Mouse (Mus musculus) urinary bladder, postnatal 14 days (tissue): ENCODE measurements around the gene Olfr617.
"Not testable (repeated sequence)": the region's sequence is repeated elsewhere in the genome, so short reads cannot be mapped to it uniquely, and the experiment has no call there.

Source experiments
- DNase-seq: peaks from one replicate; pipeline ENCODE4 v3.0.0; 2021; ENCODE audit warnings: low spot score

The Olfr617 gene

DNA sequence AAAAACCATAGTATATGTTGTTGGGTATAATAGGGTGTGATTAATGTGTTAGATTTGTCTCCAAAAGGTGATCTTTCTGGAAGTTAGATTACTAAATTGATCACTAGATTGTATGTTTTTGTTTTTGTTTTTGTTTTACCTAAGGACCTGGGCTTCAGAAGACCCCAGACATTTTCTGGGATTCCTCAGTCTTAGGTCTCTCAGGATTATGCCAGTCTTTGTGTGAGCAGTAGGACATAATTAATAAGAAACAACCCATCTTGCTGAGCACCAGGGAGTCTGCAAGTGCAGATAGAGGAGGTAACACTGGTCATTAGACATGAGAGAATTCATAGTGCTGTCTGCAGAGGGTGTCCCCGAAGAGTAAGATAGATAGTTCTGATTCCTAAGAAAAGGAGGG, at the start of gene Olfr617:
Olfr617 (plus strand) TSS at position 301 of the 400 bp plus-strand sequence.
- DNase-seq = no peak

DNA sequence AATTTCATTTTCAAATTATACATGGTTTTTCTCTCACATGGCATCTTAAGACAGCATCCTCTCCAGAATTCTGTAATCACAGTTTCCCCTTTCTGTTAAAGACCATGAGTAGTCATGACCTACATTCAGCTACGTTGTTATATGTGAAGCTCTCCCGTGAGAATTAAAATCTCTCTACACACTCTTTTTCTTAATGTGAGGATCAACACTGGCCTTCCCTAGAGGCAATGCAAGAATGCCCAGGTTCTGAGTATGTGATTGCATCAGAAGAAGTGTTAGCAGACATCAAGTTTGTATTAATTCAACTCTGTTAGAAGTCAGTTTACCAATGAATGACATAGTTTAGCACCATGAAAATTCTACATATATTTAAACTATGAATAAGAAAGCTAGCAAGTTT, 30.2 kb upstream of the Olfr617 start, which contains the start of gene Olfr612:
Olfr612 (minus strand) TSS at position 101 of the 400 bp plus-strand sequence.
- not testable (repeated sequence) for DNase-seq

DNA sequence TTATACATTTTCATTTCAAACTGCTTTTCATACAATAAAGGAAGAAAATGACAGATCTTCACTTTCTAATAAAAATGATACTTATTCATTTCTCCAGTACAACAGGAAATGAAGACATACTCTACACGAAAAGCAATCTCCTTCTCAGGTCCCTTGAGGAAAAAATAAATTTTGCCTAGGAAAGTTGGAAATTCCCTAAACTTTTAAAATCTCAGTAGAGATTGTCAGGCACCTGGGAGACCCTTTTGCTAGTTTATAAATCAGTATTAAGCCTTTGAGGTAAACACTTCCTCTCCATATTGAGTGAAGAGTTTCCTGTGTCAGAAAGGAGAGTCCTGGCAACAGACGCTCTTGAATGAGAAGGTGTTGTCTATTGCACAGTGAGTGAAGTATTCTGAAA, 25.1 kb upstream of the Olfr617 start, which contains the start of gene Olfr613:
Olfr613 (plus strand) TSS at position 301 of the 400 bp plus-strand sequence.
- DNase-seq = no peak

DNA sequence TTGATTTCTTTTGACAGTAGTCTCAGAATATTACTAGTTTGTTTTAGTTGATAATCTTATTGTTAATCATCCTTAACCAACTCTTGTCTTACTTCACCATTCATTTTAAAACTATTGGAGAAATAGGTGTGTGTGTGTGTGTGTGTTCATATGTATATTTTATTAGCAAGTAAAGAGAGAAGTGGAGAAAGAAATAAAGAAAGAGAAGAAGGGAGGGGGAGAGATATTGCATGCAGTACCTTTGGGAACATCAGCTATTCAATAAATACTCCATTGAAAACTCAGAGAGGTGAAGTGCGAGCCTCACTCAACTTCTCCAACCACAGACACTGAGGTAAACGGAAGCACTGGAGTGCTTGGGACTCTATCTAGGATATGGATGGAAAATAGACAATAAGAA, 17.1 kb upstream of the Olfr617 start, which contains the start of gene Olfr615:
Olfr615 (plus strand) TSS at position 301 of the 400 bp plus-strand sequence.
- DNase-seq = no peak

DNA sequence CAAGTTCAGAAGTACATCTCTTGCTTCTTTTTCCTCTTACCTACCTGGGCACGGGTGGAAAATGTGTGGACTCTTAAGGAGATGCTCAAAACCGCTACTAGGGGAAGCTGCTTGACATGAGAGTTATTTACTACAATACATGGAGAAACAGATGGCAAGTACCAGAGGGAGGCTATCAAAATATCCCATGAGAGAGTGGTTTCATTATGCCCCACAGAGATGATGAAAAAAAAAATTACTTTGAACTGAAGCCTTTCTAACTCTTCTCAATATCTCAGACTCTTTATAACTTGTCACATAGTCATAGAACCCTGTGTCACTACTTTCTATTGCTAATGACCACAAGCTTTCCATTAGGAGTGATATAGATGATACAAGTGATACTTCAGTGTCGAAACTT, 3.8 kb upstream of the Olfr617 start, which contains the start of gene Olfr616:
Olfr616 (minus strand) TSS at position 101 of the 400 bp plus-strand sequence.
- DNase-seq = no peak

DNA sequence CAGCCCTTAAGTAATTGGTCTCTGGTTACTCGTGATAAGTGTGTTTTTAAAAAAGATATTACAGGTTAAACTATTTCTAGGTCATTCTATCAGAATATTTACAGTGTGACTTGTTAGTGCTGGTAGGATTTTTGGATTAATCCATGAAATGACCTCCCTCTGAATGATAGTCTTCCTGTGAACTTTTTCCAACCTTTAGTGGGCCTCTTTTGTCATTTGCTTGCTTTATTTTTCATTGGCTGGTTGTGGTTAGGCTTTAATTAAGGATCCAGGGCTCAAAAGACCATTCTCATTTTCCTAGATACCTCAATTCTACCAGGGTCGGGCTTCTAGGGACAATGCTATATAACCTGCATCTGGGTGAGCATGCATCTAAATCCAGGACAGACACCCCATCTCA, 16.9 kb downstream of the Olfr617 start, which contains the start of gene Olfr618:
Olfr618 (plus strand) TSS at position 301 of the 400 bp plus-strand sequence.
- no peak for DNase-seq

DNA sequence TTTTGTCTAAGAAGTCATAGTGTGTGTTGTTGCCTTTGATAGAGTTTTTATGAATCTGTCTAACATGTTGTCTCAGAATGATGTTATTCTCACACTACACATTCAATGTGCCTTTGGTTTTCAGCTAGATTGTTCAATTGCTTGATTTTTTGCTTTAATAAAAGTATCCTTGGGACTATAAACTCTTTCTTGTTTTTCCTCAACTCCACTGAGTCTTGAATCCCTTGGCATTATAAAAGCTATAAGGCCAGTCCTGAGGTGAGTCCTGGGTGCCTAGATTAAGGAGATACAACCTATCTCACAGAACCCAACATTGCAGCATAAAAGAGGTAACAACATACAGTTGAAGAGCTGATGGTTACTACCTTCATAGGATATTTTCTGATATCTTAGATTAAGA, 27.4 kb downstream of the Olfr617 start, which contains the start of gene Olfr619:
Olfr619 (plus strand) TSS at position 301 of the 400 bp plus-strand sequence.
- DNase-seq = no peak

DNA sequence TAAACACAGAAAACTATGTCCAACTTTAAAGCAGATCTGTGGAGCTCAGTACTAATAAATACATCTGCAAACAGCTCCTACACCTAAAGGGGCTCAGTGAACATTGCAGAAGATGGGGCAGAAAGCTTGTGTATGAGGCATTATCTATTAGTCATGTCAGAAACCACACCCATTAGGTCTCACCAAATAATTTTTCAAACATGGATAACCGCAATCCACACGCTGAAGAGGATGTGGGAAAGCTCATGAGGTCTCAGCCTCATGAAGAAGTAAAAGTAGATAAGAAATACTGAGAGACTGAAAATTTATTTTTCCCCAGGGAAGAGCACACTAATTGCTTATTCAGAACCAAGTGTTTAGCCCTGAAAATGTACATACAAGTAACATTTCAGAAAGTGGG, 34.6 kb downstream of the Olfr617 start:
- no peak for DNase-seq

DNA sequence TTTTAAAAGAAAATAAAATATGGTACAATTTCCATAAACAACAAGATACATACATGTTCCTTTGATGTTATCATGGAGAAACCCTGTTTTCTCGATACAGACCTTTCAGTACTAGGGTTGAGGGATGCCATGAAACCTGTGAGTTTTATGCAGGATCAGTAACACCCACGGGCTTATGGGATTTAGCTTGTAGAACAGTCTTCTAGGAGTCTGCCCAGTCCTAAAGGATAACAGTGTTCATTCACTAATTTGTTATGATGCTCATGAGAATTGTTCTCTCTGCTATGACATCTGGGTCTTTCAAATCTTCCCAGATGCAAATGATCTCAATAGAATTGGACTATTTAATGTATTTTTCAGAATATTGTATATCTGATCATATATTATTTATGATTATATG, 39.6 kb downstream of the Olfr617 start, which contains the start of gene Olfr620:
Olfr620 (minus strand) TSS at position 101 of the 400 bp plus-strand sequence.
- no peak for DNase-seq
